Mouse (Mus musculus) heart, embryonic 10.5 days (tissue): ENCODE measurements at regions not wholly inside any gene's neighbourhood (a gene's known extent, or its start where the extent isn't known, plus 50 kb on each side); places are given as distances from the start of the nearest gene placed in this dataset.
"Not testable (repeated sequence)": the region's sequence is repeated elsewhere in the genome, so short reads cannot be mapped to it uniquely, and the experiment has no call there.

Experiments
- DNase-seq: peaks from one replicate; pipeline ENCODE4 v3.0.0-alpha.2; 2017; ENCODE audit warnings: low spot score
- H3K27ac ChIP-seq: fragments of 300-500 bp; sonication (generic); 2 replicates; pipeline ENCODE4 v1.5.1; 2016; ENCODE audit warnings: mild to moderate bottlenecking
- H3K27me3 ChIP-seq: fragments of 300-500 bp; sonication (generic); 2 replicates; pipeline ENCODE4 v1.6.1; 2016; ENCODE audit warnings: mild to moderate bottlenecking; ENCODE audit not compliant: poor library complexity, insufficient read depth, severe bottlenecking
- H3K36me3 ChIP-seq: fragments of 300-500 bp; sonication (generic); 2 replicates; pipeline ENCODE4 v1.6.1; 2016; ENCODE audit warnings: mild to moderate bottlenecking, moderate library complexity
- H3K4me1 ChIP-seq: fragments of 300-500 bp; sonication (generic); 2 replicates; pipeline ENCODE4 v1.6.1; 2016; ENCODE audit warnings: mild to moderate bottlenecking
- H3K4me3 ChIP-seq: fragments of 300-500 bp; sonication (generic); 2 replicates; pipeline ENCODE4 v1.5.1; 2016; ENCODE audit warnings: mild to moderate bottlenecking, moderate library complexity
- H3K9me3 ChIP-seq: fragments of 300-500 bp; sonication (generic); 2 replicates; pipeline ENCODE4 v1.6.1; 2016; ENCODE audit warnings: mild to moderate bottlenecking, moderate library complexity
- WGBS: fragments of 180-500 bp; shearing (Covaris S2); methylation state at CpG from one replicate; pipeline ENCODE4 v1.1.7; 2016; 5-methylcytosine and 5-hydroxymethylcytosine counted together

GRCm38 (mm10) chr17:85857705-85858472 lies 169.8 kb upstream of the Six2 start:
- Histone ChIP-seq H3K4me3 (peak overlapping the region; percentile 22; the same call in 1 of the 2 replicates), H3K9me3 (no peaks in the 10 kb centered on the region), H3K27ac (no peak overlapping the region), H3K4me1 (peaks cover 9% of the 10 kb centered on the region; the same call in 1 of the 2 replicates), H3K36me3 (no peaks in the 10 kb centered on the region), H3K27me3 (peaks cover 11% of the 10 kb centered on the region; the same call in 1 of the 2 replicates)
- 39% methylated on average over 22 of the region's 22 CpGs for WGBS
- DNase-seq: no peak

GRCm38 (mm10) chr17:85856894-85857293 lies 168.8 kb upstream of the Six2 start:
- H3K4me1 ChIP-seq, H3K27ac ChIP-seq, H3K4me3 ChIP-seq, H3K9me3 ChIP-seq, H3K36me3 ChIP-seq, H3K27me3 ChIP-seq, DNase-seq: not testable (repeated sequence)
- 37% methylated on average over 4 of the region's 5 CpGs for WGBS

GRCm38 (mm10) chr17:85853156-85853555 lies 165.1 kb upstream of the Six2 start:
- Histone ChIP-seq H3K36me3 (no peaks in the 10 kb centered on the region), H3K27me3 (no peaks in the 10 kb centered on the region), H3K4me3 (no peak overlapping the region), H3K4me1 (0 out of 2 replicates have a peak, but pooled peaks cover 7% of the 10 kb centered on the region), H3K9me3 (no peaks in the 10 kb centered on the region), H3K27ac (no peak overlapping the region)
- no peak for DNase-seq
- 80% methylated on average over 5 of the region's 5 CpGs for WGBS

- H3K27ac ChIP-seq: no peak overlapping the region
- no peak overlapping the region for H3K4me3 ChIP-seq
- DNase-seq: no peak
- no peaks in the 10 kb centered on the region for H3K36me3 ChIP-seq
- 85% methylated on average over 3 of the region's 3 CpGs for WGBS
- H3K9me3 ChIP-seq: no peaks in the 10 kb centered on the region
- H3K4me1 ChIP-seq: peaks cover 32% of the 10 kb centered on the region
- peaks cover 11% of the 10 kb centered on the region; the same call in 1 of the 2 replicates for H3K27me3 ChIP-seq
Observed at GRCm38 (mm10) chr17:85848526-85848925, 160.5 kb upstream of the Six2 start.

GRCm38 (mm10) chr17:85847756-85848155 lies 159.7 kb upstream of the Six2 start:
- WGBS: 73% methylated on average over 7 of the region's 7 CpGs
- H3K4me3 ChIP-seq: no peak overlapping the region
- no peaks in the 10 kb centered on the region for H3K36me3 ChIP-seq
- peaks cover 11% of the 10 kb centered on the region; the same call in 1 of the 2 replicates for H3K27me3 ChIP-seq
- peaks cover 32% of the 10 kb centered on the region for H3K4me1 ChIP-seq
- DNase-seq: no peak
- no peak overlapping the region for H3K27ac ChIP-seq
- H3K9me3 ChIP-seq: no peaks in the 10 kb centered on the region

- Histone ChIP-seq H3K9me3 (no peaks in the 10 kb centered on the region), H3K4me3 (no peak overlapping the region), H3K4me1 (peaks cover 32% of the 10 kb centered on the region), H3K36me3 (no peaks in the 10 kb centered on the region), H3K27me3 (peaks cover 11% of the 10 kb centered on the region; the same call in 1 of the 2 replicates), H3K27ac (no peak overlapping the region)
- 60% methylated on average over 6 of the region's 6 CpGs for WGBS
- no peak for DNase-seq
Observed at GRCm38 (mm10) chr17:85845059-85845458, 157.0 kb upstream of the Six2 start.

- no peak overlapping the region for H3K4me3 ChIP-seq
- peaks cover 32% of the 10 kb centered on the region for H3K4me1 ChIP-seq
- H3K27ac ChIP-seq: no peak overlapping the region
- no peak for DNase-seq
- H3K36me3 ChIP-seq: no peaks in the 10 kb centered on the region
- H3K27me3 ChIP-seq: peaks cover 11% of the 10 kb centered on the region; the same call in 1 of the 2 replicates
- H3K9me3 ChIP-seq: no peaks in the 10 kb centered on the region
- WGBS: 80% methylated on average over 13 of the region's 13 CpGs
Observed at GRCm38 (mm10) chr17:85844486-85844885, 156.4 kb upstream of the Six2 start.

- H3K27ac ChIP-seq: no peak overlapping the region
- H3K4me1 ChIP-seq: peaks cover 4% of the 10 kb centered on the region
- peak; percentile 33 for DNase-seq
- H3K36me3 ChIP-seq: no peaks in the 10 kb centered on the region
- WGBS: 85% methylated on average over 19 of the region's 19 CpGs
- no peaks in the 10 kb centered on the region for H3K9me3 ChIP-seq
- H3K4me3 ChIP-seq: no peak overlapping the region
- H3K27me3 ChIP-seq: no peaks in the 10 kb centered on the region
Observed at GRCm38 (mm10) chr17:85823036-85823435, 135.0 kb upstream of the Six2 start.

GRCm38 (mm10) chr17:85821861-85822260 lies 133.8 kb upstream of the Six2 start:
- WGBS: 83% methylated on average over 4 of the region's 4 CpGs
- Histone ChIP-seq H3K36me3 (no peaks in the 10 kb centered on the region), H3K4me1 (peaks cover 7% of the 10 kb centered on the region), H3K4me3 (no peak overlapping the region), H3K9me3 (no peaks in the 10 kb centered on the region), H3K27ac (no peak overlapping the region), H3K27me3 (0 out of 2 replicates have a peak, but pooled peaks cover 5% of the 10 kb centered on the region)
- DNase-seq: peak; percentile 67

GRCm38 (mm10) chr17:85818098-85818855 lies 130.2 kb upstream of the Six2 start:
- Histone ChIP-seq H3K27ac (no peak overlapping the region), H3K4me1 (peaks cover 7% of the 10 kb centered on the region), H3K4me3 (no peak overlapping the region), H3K27me3 (peaks cover 11% of the 10 kb centered on the region; the same call in 1 of the 2 replicates), H3K9me3 (no peaks in the 10 kb centered on the region), H3K36me3 (no peaks in the 10 kb centered on the region)
- peak; percentile 61 for DNase-seq
- WGBS: 73% methylated on average over 17 of the region's 17 CpGs

GRCm38 (mm10) chr17:85816521-85816920 lies 128.4 kb upstream of the Six2 start:
- no peak overlapping the region for H3K27ac ChIP-seq
- peaks cover 7% of the 10 kb centered on the region for H3K4me1 ChIP-seq
- no peaks in the 10 kb centered on the region for H3K36me3 ChIP-seq
- no peaks in the 10 kb centered on the region for H3K9me3 ChIP-seq
- no peak overlapping the region for H3K4me3 ChIP-seq
- DNase-seq: peak; percentile 60
- WGBS: 93% methylated on average over 8 of the region's 8 CpGs
- H3K27me3 ChIP-seq: peaks cover 11% of the 10 kb centered on the region

GRCm38 (mm10) chr17:85816056-85816455 lies 128.0 kb upstream of the Six2 start:
- 71% methylated on average over 8 of the region's 8 CpGs for WGBS
- peak; percentile 60 for DNase-seq
- Histone ChIP-seq H3K27me3 (peaks cover 11% of the 10 kb centered on the region), H3K4me1 (peaks cover 7% of the 10 kb centered on the region), H3K27ac (no peak overlapping the region), H3K4me3 (no peak overlapping the region), H3K9me3 (no peaks in the 10 kb centered on the region), H3K36me3 (no peaks in the 10 kb centered on the region)

GRCm38 (mm10) chr17:85808580-85808979 lies 120.5 kb upstream of the Six2 start:
- Histone ChIP-seq H3K27ac (no peak overlapping the region), H3K4me1 (no peaks in the 10 kb centered on the region), H3K4me3 (no peak overlapping the region), H3K36me3 (no peaks in the 10 kb centered on the region), H3K9me3 (no peaks in the 10 kb centered on the region), H3K27me3 (peaks cover 44% of the 10 kb centered on the region)
- 73% methylated on average over 5 of the region's 5 CpGs for WGBS
- no peak for DNase-seq
